Mouse (Mus musculus) embryonic facial prominence, embryonic 13.5 days (tissue): ENCODE results near the gene Srek1ip1. TPM values are rescaled to one million over a fixed set of nuclear protein-coding genes. Genes with fewer than 3 reads are reported as not detected.

Source experiments
- ATAC-seq: fragments of 200-750 bp; cut with Nextera tagmentation; 2 replicates; pipeline ENCODE4 v1.8.0; 2017; ENCODE audit warnings: low read depth; ENCODE audit not compliant: insufficient number of reproducible peaks, insufficient read depth, low FRiP score, low TSS enrichment
- H3K27ac ChIP-seq: fragments of 300-500 bp; sonication (generic); 2 replicates; pipeline ENCODE4 v1.5.1; 2015; ENCODE audit warnings: moderate library complexity, mild to moderate bottlenecking, inconsistent platforms
- H3K27me3 ChIP-seq: fragments of 300-500 bp; sonication (generic); 2 replicates; pipeline ENCODE4 v1.6.1; 2015; ENCODE audit warnings: mild to moderate bottlenecking, inconsistent platforms
- H3K36me3 ChIP-seq: fragments of 300-500 bp; sonication (generic); 2 replicates; pipeline ENCODE4 v1.6.1; 2015; ENCODE audit warnings: mild to moderate bottlenecking, inconsistent platforms
- H3K4me1 ChIP-seq: fragments of 300-500 bp; sonication (generic); 2 replicates; pipeline ENCODE4 v1.6.1; 2015; ENCODE audit warnings: inconsistent platforms
- H3K4me2 ChIP-seq: fragments of 300-500 bp; sonication (generic); 2 replicates; pipeline ENCODE4 v1.6.1; 2015; ENCODE audit warnings: moderate library complexity, mild to moderate bottlenecking, inconsistent platforms
- H3K4me3 ChIP-seq: fragments of 300-500 bp; sonication (generic); 2 replicates; pipeline ENCODE4 v1.5.1; 2015; ENCODE audit warnings: mild to moderate bottlenecking, inconsistent platforms
- H3K9ac ChIP-seq: fragments of 300-500 bp; sonication (generic); 2 replicates; pipeline ENCODE4 v1.6.1; 2015; ENCODE audit warnings: mild to moderate bottlenecking, inconsistent platforms
- H3K9me3 ChIP-seq: fragments of 300-500 bp; sonication (generic); 2 replicates; pipeline ENCODE4 v1.6.1; 2016; ENCODE audit warnings: inconsistent platforms
- WGBS: fragments of 180-500 bp; shearing (Covaris S2); methylation state at CpG from one replicate; pipeline ENCODE4 v1.1.7; 2015; ENCODE audit warnings: mixed read lengths; 5-methylcytosine and 5-hydroxymethylcytosine counted together
- polyA plus RNA-seq: library from polyadenylated mRNA; unstranded; fragments of >200 nt; fragmentation: Nextera tagmentation; extraction: Ambion mirVana; gene quantifications from 2 replicates; pipeline ENCODE4 v1.2.1, GENCODE M21; 2015

Gene Srek1ip1
- 26.2 and 31.7 TPM in 2 replicates for polyA plus RNA-seq

GRCm38 (mm10) chr13:104792184-104792583 lies at the start of gene Srek1ip1:
TSS of gene Srek1ip1 (plus strand) at chr13:104792484.
- Histone ChIP-seq H3K4me3 (no peak within 1 kb of the TSS), H3K27ac (no peak within 1 kb of the TSS), H3K9me3 (no peaks in the 10 kb centered on the region), H3K36me3 (peaks cover 22% of the 10 kb centered on the region), H3K9ac (no peak within 1 kb of the TSS), H3K4me1 (no peaks in the 10 kb centered on the region), H3K4me2 (no peak within 1 kb of the TSS), H3K27me3 (no peaks in the 10 kb centered on the region)
- ATAC-seq, result no peak
- 92% methylated on average over 11 of the region's 11 CpGs for WGBS

DNA sequence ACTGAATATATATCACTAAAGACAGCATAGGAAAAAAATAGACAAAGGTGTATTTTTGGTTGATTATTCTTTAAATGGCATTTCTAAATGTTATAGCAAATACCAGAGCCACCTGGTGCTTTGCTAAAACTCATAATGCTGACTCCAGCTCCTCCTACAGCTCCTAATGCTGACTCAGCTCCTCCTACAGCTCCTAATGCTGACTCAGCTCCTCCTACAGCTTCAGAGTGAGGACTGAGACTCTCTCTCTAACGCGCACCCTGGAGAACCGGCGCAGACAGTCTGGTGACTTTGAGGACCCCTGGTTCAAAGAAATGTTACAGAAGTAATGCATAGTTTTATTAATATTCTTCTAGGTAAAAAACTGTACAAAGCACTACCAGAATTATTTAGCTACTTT lies 49.4 kb upstream of the Srek1ip1 start:
- no peaks in the 10 kb centered on the region for H3K4me1 ChIP-seq
- H3K4me2 ChIP-seq, result no peak overlapping the region
- no peaks in the 10 kb centered on the region for H3K27me3 ChIP-seq
- H3K9me3 ChIP-seq, result no peaks in the 10 kb centered on the region
- ATAC-seq, result no peak
- H3K9ac ChIP-seq, result no peak overlapping the region
- no peak overlapping the region for H3K27ac ChIP-seq
- WGBS, result 79% methylated on average over 4 of the region's 4 CpGs
- peaks cover 4% of the 10 kb centered on the region; the same call in 1 of the 2 replicates for H3K36me3 ChIP-seq
- H3K4me3 ChIP-seq, result no peak overlapping the region

GRCm38 (mm10) chr13:104747032-104747431 lies 45.3 kb upstream of the Srek1ip1 start:
- Histone ChIP-seq H3K4me2 (no peak overlapping the region), H3K9ac (no peak overlapping the region), H3K27ac (no peak overlapping the region), H3K4me3 (no peak overlapping the region), H3K27me3 (no peaks in the 10 kb centered on the region), H3K4me1 (no peaks in the 10 kb centered on the region), H3K36me3 (no peaks in the 10 kb centered on the region), H3K9me3 (no peaks in the 10 kb centered on the region)
- ATAC-seq, result no peak

- WGBS, result 96% methylated on average over 1 of the region's 1 CpGs
- no peak overlapping the region for H3K4me3 ChIP-seq
- H3K9ac ChIP-seq, result no peak overlapping the region
- no peaks in the 10 kb centered on the region for H3K36me3 ChIP-seq
- ATAC-seq, result no peak
- H3K4me1 ChIP-seq, result no peaks in the 10 kb centered on the region
- no peak overlapping the region for H3K27ac ChIP-seq
- H3K9me3 ChIP-seq, result no peaks in the 10 kb centered on the region
- no peak overlapping the region for H3K4me2 ChIP-seq
- H3K27me3 ChIP-seq, result no peaks in the 10 kb centered on the region
Observed at GRCm38 (mm10) chr13:104759381-104759780, 32.9 kb upstream of the Srek1ip1 start.

GRCm38 (mm10) chr13:104762401-104762800 lies 29.9 kb upstream of the Srek1ip1 start:
- Histone ChIP-seq H3K4me1 (no peaks in the 10 kb centered on the region), H3K27me3 (no peaks in the 10 kb centered on the region), H3K9me3 (no peaks in the 10 kb centered on the region), H3K9ac (no peak overlapping the region), H3K36me3 (no peaks in the 10 kb centered on the region), H3K4me2 (no peak overlapping the region), H3K4me3 (no peak overlapping the region), H3K27ac (no peak overlapping the region)
- no peak for ATAC-seq
- 89% methylated on average over 4 of the region's 4 CpGs for WGBS

DNA sequence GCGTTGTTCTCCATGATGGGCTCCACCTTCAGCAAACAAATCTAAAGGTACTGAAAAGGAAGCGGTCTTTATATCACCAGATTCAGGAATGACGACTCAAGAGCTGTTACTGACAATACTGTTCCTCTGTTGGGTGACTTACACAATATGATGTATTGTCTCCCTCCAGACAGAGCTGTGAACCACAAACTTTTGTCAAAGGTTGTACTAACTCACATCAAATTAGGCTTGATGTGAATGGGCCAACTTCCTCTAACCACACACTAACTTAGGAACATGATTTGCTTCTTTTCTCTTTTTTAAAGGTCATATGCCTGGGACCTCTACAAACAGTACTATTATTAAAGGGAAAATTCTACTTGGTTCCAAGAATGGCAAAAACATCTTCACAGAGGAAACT lies 29.1 kb upstream of the Srek1ip1 start:
- no peak for ATAC-seq
- Histone ChIP-seq H3K4me1 (no peaks in the 10 kb centered on the region), H3K9ac (no peak overlapping the region), H3K4me3 (no peak overlapping the region), H3K36me3 (no peaks in the 10 kb centered on the region), H3K4me2 (no peak overlapping the region), H3K27me3 (no peaks in the 10 kb centered on the region), H3K27ac (no peak overlapping the region), H3K9me3 (no peaks in the 10 kb centered on the region)
- 78% methylated on average over 3 of the region's 3 CpGs for WGBS

DNA sequence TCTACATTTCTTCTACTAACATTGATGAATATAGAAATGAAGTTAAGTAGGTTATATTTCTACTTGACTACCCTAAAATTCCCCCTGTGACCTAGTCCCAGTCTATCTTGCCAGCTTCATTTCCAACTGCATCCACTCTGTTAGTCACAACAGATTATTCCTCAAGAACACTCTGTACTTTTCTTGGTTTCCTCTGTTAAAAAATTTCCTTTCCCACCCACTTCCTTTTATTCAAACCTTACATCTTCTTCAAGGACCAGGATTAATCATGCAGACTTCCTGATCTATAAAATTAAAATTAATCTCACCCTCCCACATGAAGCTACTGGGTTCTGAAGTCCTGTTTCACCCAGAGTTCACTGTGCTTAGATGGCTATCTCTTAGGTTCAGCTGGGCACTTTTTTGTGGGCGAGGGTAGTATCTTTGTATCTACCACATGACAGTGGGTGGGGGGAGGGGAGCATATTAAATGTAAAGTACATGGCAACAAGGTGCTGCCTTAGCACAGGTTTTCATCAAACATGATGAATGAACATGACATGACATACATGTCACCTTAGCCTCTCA lies 13.1 kb upstream of the Srek1ip1 start:
- Histone ChIP-seq H3K4me1 (no peaks in the 10 kb centered on the region), H3K9me3 (no peaks in the 10 kb centered on the region), H3K27ac (no peak overlapping the region), H3K27me3 (no peaks in the 10 kb centered on the region), H3K4me2 (no peak overlapping the region), H3K9ac (no peak overlapping the region), H3K4me3 (no peak overlapping the region), H3K36me3 (peaks cover 19% of the 10 kb centered on the region)
- no peak for ATAC-seq
- 78% methylated on average over 1 of the region's 1 CpGs for WGBS

DNA sequence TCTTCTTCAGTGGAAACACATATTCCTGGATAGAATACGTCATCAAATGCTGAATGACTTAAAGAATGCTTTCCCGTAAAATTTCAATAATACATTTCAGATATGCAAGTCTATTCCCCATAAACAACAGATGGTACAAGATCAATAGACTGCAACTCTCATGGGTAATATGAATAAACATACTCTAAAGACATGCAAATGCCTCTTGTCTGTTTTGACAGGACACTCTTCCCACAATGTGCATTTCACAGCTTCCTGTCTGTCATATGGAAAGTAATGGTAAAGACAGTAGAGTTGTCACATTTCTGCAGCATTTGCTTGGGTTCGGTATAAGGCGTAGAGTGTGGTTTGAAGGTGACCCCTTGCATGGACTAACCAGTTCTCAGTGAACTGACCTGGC lies 5.0 kb upstream of the Srek1ip1 start:
- Histone ChIP-seq H3K27me3 (no peaks in the 10 kb centered on the region), H3K36me3 (peaks cover 34% of the 10 kb centered on the region), H3K4me2 (no peak overlapping the region), H3K4me1 (no peaks in the 10 kb centered on the region), H3K4me3 (no peak overlapping the region), H3K27ac (no peak overlapping the region), H3K9me3 (no peaks in the 10 kb centered on the region), H3K9ac (no peak overlapping the region)
- ATAC-seq, result no peak
- WGBS, result 91% methylated on average over 4 of the region's 4 CpGs

GRCm38 (mm10) chr13:104789663-104790062 lies 2.6 kb upstream of the Srek1ip1 start:
- no peak for ATAC-seq
- Histone ChIP-seq H3K4me3 (no peak overlapping the region), H3K27ac (no peak overlapping the region), H3K36me3 (peaks cover 24% of the 10 kb centered on the region), H3K9me3 (no peaks in the 10 kb centered on the region), H3K4me1 (no peaks in the 10 kb centered on the region), H3K9ac (no peak overlapping the region), H3K27me3 (no peaks in the 10 kb centered on the region), H3K4me2 (no peak overlapping the region)
- WGBS, result 11% methylated on average over 2 of the region's 2 CpGs

GRCm38 (mm10) chr13:104794421-104794820 lies 2.1 kb downstream of the Srek1ip1 start:
- WGBS, result 80% methylated on average over 3 of the region's 3 CpGs
- Histone ChIP-seq H3K4me1 (no peaks in the 10 kb centered on the region), H3K9me3 (no peaks in the 10 kb centered on the region), H3K4me3 (no peak overlapping the region), H3K27ac (no peak overlapping the region), H3K27me3 (no peaks in the 10 kb centered on the region), H3K4me2 (no peak overlapping the region), H3K36me3 (peaks cover 22% of the 10 kb centered on the region; the same call in 1 of the 2 replicates), H3K9ac (no peak overlapping the region)
- ATAC-seq, result no peak

GRCm38 (mm10) chr13:104799067-104799466 lies 6.8 kb downstream of the Srek1ip1 start:
- no peak overlapping the region for H3K9ac ChIP-seq
- no peak overlapping the region for H3K27ac ChIP-seq
- 88% methylated on average over 8 of the region's 8 CpGs for WGBS
- H3K4me1 ChIP-seq, result no peaks in the 10 kb centered on the region
- no peak for ATAC-seq
- H3K4me2 ChIP-seq, result no peak overlapping the region
- H3K4me3 ChIP-seq, result no peak overlapping the region
- no peaks in the 10 kb centered on the region for H3K27me3 ChIP-seq
- peaks cover 35% of the 10 kb centered on the region for H3K36me3 ChIP-seq
- H3K9me3 ChIP-seq, result no peaks in the 10 kb centered on the region

- Histone ChIP-seq H3K4me2 (no peak overlapping the region), H3K27me3 (no peaks in the 10 kb centered on the region), H3K4me1 (no peaks in the 10 kb centered on the region), H3K27ac (no peak overlapping the region), H3K4me3 (no peak overlapping the region), H3K36me3 (peaks cover 29% of the 10 kb centered on the region), H3K9ac (no peak overlapping the region), H3K9me3 (no peaks in the 10 kb centered on the region)
- no peak for ATAC-seq
- 81% methylated on average over 7 of the region's 7 CpGs for WGBS
Observed at GRCm38 (mm10) chr13:104799566-104800182, 7.4 kb downstream of the Srek1ip1 start.
